Mouse (Mus musculus) spleen, adult 2 months (tissue): ENCODE measurements around the gene H2al2a.

Experiments used
- CTCF ChIP-seq: fragments of 200-500 bp; IDR thresholded peaks from 2 replicates; pipeline ENCODE4 v1.5.1; 2011; ENCODE audit warnings: mild to moderate bottlenecking, inconsistent platforms; ENCODE audit not compliant: insufficient read depth, insufficient read length, insufficient replicate concordance; ENCODE audit errors: extremely low read depth
- POLR2A ChIP-seq: fragments of 200-500 bp; IDR thresholded peaks from 2 replicates; pipeline ENCODE4 v1.6.1; 2011; ENCODE audit warnings: low read depth, low read length, inconsistent platforms

DNA sequence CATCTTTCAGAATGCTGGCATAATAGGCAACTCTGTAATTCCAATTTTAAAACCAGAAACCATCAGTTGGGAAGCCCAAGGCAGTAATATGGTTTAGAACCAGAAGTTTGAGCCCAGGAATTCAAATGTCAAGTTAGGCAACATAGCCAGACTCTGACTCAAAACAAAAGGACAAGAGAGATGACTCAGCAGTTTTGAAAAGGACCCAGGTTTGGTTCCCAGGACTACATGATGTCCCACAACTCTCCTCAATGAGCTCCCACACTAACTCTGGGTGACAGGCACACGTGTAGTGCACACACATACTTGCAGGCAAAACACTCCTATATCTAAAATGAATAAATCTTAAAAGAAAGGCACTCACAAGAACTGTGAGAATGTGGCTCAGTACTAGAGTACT, 22.4 kb upstream of the H2al2a start:
- TF ChIP-seq POLR2A (no peak), CTCF (no peak)
